Mouse (Mus musculus): ENCODE data around the gene Pdlim7.

GRCm38 (mm10) chr13:55548426-55548825 is 35.0 kb upstream of the Pdlim7 start:
- TF ChIP-seq CTCF (IDR thresholded peaks at IDR 0.05; ENCODE audit: low read depth) (no peak), EP300 (IDR thresholded peaks at IDR 0.05; ENCODE audit: low read depth) (no peak)

All from liver, embryonic 14.5 days (tissue).